Comparison of ENCODE assay signal across 9 mouse cellular contexts in genomic region chr10:81495151-81495550, GRCm38 (mm10). TPM values are rescaled to one million over a fixed set of nuclear protein-coding genes. Genes with fewer than 3 reads are reported as not detected.
DNase-seq lines count a peak whose midpoint lies in the region; ATAC-seq and TF ChIP-seq lines count a peak whose summit lies in the region.
"Had no signal": no experiment of that assay in that cellular context is flagged by ENCODE, and none has a peak within 500 bp of the region (broad histone marks: within the 10 kb centered on the region; RNA-seq: fewer than 3 reads in every experiment).

No protein-coding gene starts in this region.

- no peak for ATAC-seq in heart, embryonic 15.5 days (replicated peaks; ENCODE audit: insufficient number of reproducible peaks, insufficient read depth, low FRiP score, low read depth)
- ATAC-seq in midbrain, embryonic 11.5 days (ENCODE audit: low FRiP score): no peak

- WGBS in heart, embryonic 15.5 days: 74% methylated on average over 6 of the region's 6 CpGs
- 78% methylated on average over 6 of the region's 6 CpGs for WGBS in hindbrain, embryonic 10.5 days
- 81% methylated on average over 6 of the region's 6 CpGs for WGBS in midbrain, embryonic 11.5 days

- no peak for TF ChIP-seq CTCF in MEL (IDR thresholded peaks at IDR 0.05 in 2 of 3, conservative IDR thresholded peaks at IDR 0.05 in 1 of 3; ENCODE audit: control insufficient read depth in 1 of 3, insufficient read depth in 1 of 3, low read depth in 2 of 3, low read length in 3 of 3, poor library complexity in 1 of 3, severe bottlenecking in 1 of 3)

- TF ChIP-seq RAD21 in MEL (IDR thresholded peaks at IDR 0.05; ENCODE audit: low read depth, low read length): no peak

- H3K9ac ChIP-seq in heart, embryonic 15.5 days: peak overlapping the region; percentile 88
- peak overlapping the region; percentile 96 for H3K9ac ChIP-seq in MEL (ENCODE audit: control insufficient read depth, low read depth, low read length, poor library complexity, severe bottlenecking)
- H3K9ac ChIP-seq in midbrain, embryonic 11.5 days (ENCODE audit: low read length): peak overlapping the region; percentile 87

- intact Hi-C loops in heart, postnatal 25 days (cut with DNase I): no loop called here

- peaks cover 19% of the 10 kb centered on the region for H3K4me1 ChIP-seq in heart, embryonic 15.5 days (replicated peaks)
- H3K4me1 ChIP-seq in MEL (ENCODE audit: control insufficient read depth in 1 of 2, insufficient read depth in 2 of 2, low read length in 2 of 2): peaks cover 0 to 28% of the 10 kb centered on the region in 2 experiments; a peak in 3 of 4 replicates
- peaks cover 48% of the 10 kb centered on the region for H3K4me1 ChIP-seq in hindbrain, embryonic 10.5 days (replicated peaks)
- peaks cover 10% of the 10 kb centered on the region for H3K4me1 ChIP-seq in midbrain, embryonic 11.5 days (ENCODE audit: control insufficient read depth, insufficient read depth, low read length)

- H3K4me2 ChIP-seq in heart, embryonic 15.5 days: peak overlapping the region; percentile 91
- peak overlapping the region; percentile 99 for H3K4me2 ChIP-seq in midbrain, embryonic 11.5 days

- peak overlapping the region; percentile 79 for H3K4me3 ChIP-seq in heart, embryonic 15.5 days
- peak overlapping the region; percentile 55 to 76 for H3K4me3 ChIP-seq in MEL (ENCODE audit: control insufficient read depth in 1 of 2, insufficient read depth in 1 of 2, low read depth in 2 of 2, low read length in 2 of 2)
- peak overlapping the region; percentile 84 for H3K4me3 ChIP-seq in hindbrain, embryonic 10.5 days
- peak overlapping the region; percentile 83 for H3K4me3 ChIP-seq in midbrain, embryonic 11.5 days (ENCODE audit: low read depth, low read length)

- H3K27me3 ChIP-seq in heart, embryonic 15.5 days: no peaks in the 10 kb centered on the region
- H3K27me3 ChIP-seq in MEL (ENCODE audit: control insufficient read depth in 1 of 2, insufficient read depth in 2 of 2, low read length in 2 of 2): no peaks in the 10 kb centered on the region
- H3K27me3 ChIP-seq in hindbrain, embryonic 10.5 days (ENCODE audit: insufficient read depth, poor library complexity, severe bottlenecking): no peaks in the 10 kb centered on the region
- no peaks in the 10 kb centered on the region; the same call in 1 of the 2 replicates for H3K27me3 ChIP-seq in midbrain, embryonic 11.5 days (ENCODE audit: control insufficient read depth, insufficient read depth, low read length)
- H3K27me3 ChIP-seq: Patski had no signal

- TF ChIP-seq POLR2A in MEL (IDR thresholded peaks at IDR 0.05; ENCODE audit: control insufficient read depth in 1 of 2, insufficient read depth in 1 of 2, low read depth in 1 of 2, low read length in 2 of 2, poor library complexity in 1 of 2): no peak

- TF ChIP-seq EP300 in MEL (IDR thresholded peaks at IDR 0.05; ENCODE audit: low read depth in 1 of 2, low read length in 2 of 2): no peak

- DNase-seq in heart, postnatal 25 days (ENCODE audit: low spot score): no peak
- DNase-seq in MEL (ENCODE audit: low read depth, low spot score): no peak
- DNase-seq in hindbrain, embryonic 10.5 days (ENCODE audit: low spot score): no peak
- DNase-seq in midbrain, embryonic 11.5 days (ENCODE audit: low spot score, missing footprints): no peak
- DNase-seq in spleen, adult 18-20 months: no peak
- DNase-seq in lung, postnatal 10 days: no peak
- no peak for DNase-seq in kidney, postnatal 14 days

- peaks cover 31% of the 10 kb centered on the region for H3K36me3 ChIP-seq in heart, embryonic 15.5 days
- peaks cover 0 to 14% of the 10 kb centered on the region in 2 experiments; a peak in 3 of 4 replicates for H3K36me3 ChIP-seq in MEL (ENCODE audit: control insufficient read depth in 1 of 2, insufficient read depth in 2 of 2, low read length in 2 of 2)
- peaks cover 41% of the 10 kb centered on the region for H3K36me3 ChIP-seq in hindbrain, embryonic 10.5 days
- H3K36me3 ChIP-seq in midbrain, embryonic 11.5 days (ENCODE audit: control insufficient read depth, insufficient read depth, low read length): peaks cover 22% of the 10 kb centered on the region

- peaks cover 29% of the 10 kb centered on the region for H3K79me2 ChIP-seq in MEL (ENCODE audit: control insufficient read depth, insufficient read depth, low read length, poor library complexity)

- H3K9me3 ChIP-seq in heart, embryonic 15.5 days (replicated peaks): no peaks in the 10 kb centered on the region
- H3K9me3 ChIP-seq in MEL (replicated peaks; ENCODE audit: insufficient read depth, low read length): no peaks in the 10 kb centered on the region
- no peaks in the 10 kb centered on the region for H3K9me3 ChIP-seq in hindbrain, embryonic 10.5 days
- no peaks in the 10 kb centered on the region for H3K9me3 ChIP-seq in midbrain, embryonic 11.5 days (ENCODE audit: control insufficient read depth, low read length)

- H3K27ac ChIP-seq in heart, embryonic 15.5 days: no peak overlapping the region
- H3K27ac ChIP-seq in MEL (ENCODE audit: control insufficient read depth, low read depth, low read length): peak overlapping the region; percentile 54; the same call in 1 of the 2 replicates
- peak overlapping the region; percentile 85 for H3K27ac ChIP-seq in hindbrain, embryonic 10.5 days
- H3K27ac ChIP-seq in midbrain, embryonic 11.5 days (ENCODE audit: low read depth, low read length): no peak overlapping the region

TF ChIP-seq in MEL, 35 proteins besides CTCF, POLR2A, EP300 and RAD21:
- TF ChIP-seq NELFE (IDR thresholded peaks at IDR 0.05; ENCODE audit: low read depth, low read length) (no peak), RCOR1 (IDR thresholded peaks at IDR 0.05; ENCODE audit: low read depth, low read length) (no peak), CHD1 (IDR thresholded peaks at IDR 0.05; ENCODE audit: low read depth, low read length) (0 out of 2 replicates have a peak, but pooled peaks have one; percentile 6)

RNA-seq across cellular contexts. Expression of gene Ncln, which starts 1.0 kb away (rescaled TPM):
- polyA plus RNA-seq in heart, embryonic 15.5 days (2015; fragmentation: Nextera tagmentation; extraction: Ambion mirVana): 43.6 and 63.4 TPM in 2 replicates
- 10 to 100 TPM; 65.3 to 65.6 TPM for total RNA-seq in heart, postnatal 25 days (2021)
- 120 and 136 TPM in 2 replicates for total RNA-seq in MEL (2012; rRNA removed)
- polyA plus RNA-seq in MEL (2012; ENCODE audit: insufficient read depth in 1 of 2, insufficient read length in 2 of 2, low read depth in 1 of 2, low replicate concordance in 2 of 2, missing spikeins in 1 of 2): 100 to 1,000 TPM; 215 to 276 TPM
- 87.4 and 92.6 TPM in 2 replicates for polyA plus RNA-seq in hindbrain, embryonic 10.5 days (2016; fragmentation: Nextera tagmentation; extraction: Ambion mirVana)
- polyA plus RNA-seq in midbrain, embryonic 11.5 days (2014; fragmentation: Nextera tagmentation; extraction: Ambion mirVana): 40.4 and 44.5 TPM in 2 replicates

RNA-seq across cellular contexts. Expression of gene S1pr4, which starts 4.8 kb away (rescaled TPM):
- polyA plus RNA-seq in heart, embryonic 15.5 days (2015; fragmentation: Nextera tagmentation; extraction: Ambion mirVana): 0.47 and 1.5 TPM in 2 replicates
- 1 to 10 TPM; 1.0 to 1.1 TPM for total RNA-seq in heart, postnatal 25 days (2021)
- 1.7 and 2.1 TPM in 2 replicates for total RNA-seq in MEL (2012; rRNA removed)
- 1 to 10 TPM in 1 of 2 experiments, not detected in 1; 1.6 TPM for polyA plus RNA-seq in MEL (2012; ENCODE audit: insufficient read depth in 1 of 2, insufficient read length in 2 of 2, low read depth in 1 of 2, low replicate concordance in 2 of 2, missing spikeins in 1 of 2)
- 0.39 and 0.42 TPM in 2 replicates for polyA plus RNA-seq in hindbrain, embryonic 10.5 days (2016; fragmentation: Nextera tagmentation; extraction: Ambion mirVana)
- 0.37 and 0.43 TPM in 2 replicates for polyA plus RNA-seq in midbrain, embryonic 11.5 days (2014; fragmentation: Nextera tagmentation; extraction: Ambion mirVana)

RNA-seq across cellular contexts. Expression of gene Celf5, which starts 12.6 kb away (rescaled TPM):
- 0.08 and 0.41 TPM in 2 replicates for polyA plus RNA-seq in heart, embryonic 15.5 days (2015; fragmentation: Nextera tagmentation; extraction: Ambion mirVana)
- under 1 TPM; 0.17 to 0.47 TPM for total RNA-seq in heart, postnatal 25 days (2021)
- total RNA-seq in MEL (2012; rRNA removed): 0.03 and 0.08 TPM in 2 replicates
- polyA plus RNA-seq in MEL (2012; ENCODE audit: insufficient read depth in 1 of 2, insufficient read length in 2 of 2, low read depth in 1 of 2, low replicate concordance in 2 of 2, missing spikeins in 1 of 2): under 1 TPM in 1 of 2 experiments, not detected in 1; 0.38 TPM
- polyA plus RNA-seq in hindbrain, embryonic 10.5 days (2016; fragmentation: Nextera tagmentation; extraction: Ambion mirVana): 3.1 and 12.9 TPM in 2 replicates
- polyA plus RNA-seq in midbrain, embryonic 11.5 days (2014; fragmentation: Nextera tagmentation; extraction: Ambion mirVana): 10.0 and 13.1 TPM in 2 replicates

RNA-seq across cellular contexts. Expression of gene Gna15, which starts 28.9 kb away (rescaled TPM):
- 0.64 and 1.6 TPM in 2 replicates for polyA plus RNA-seq in heart, embryonic 15.5 days (2015; fragmentation: Nextera tagmentation; extraction: Ambion mirVana)
- total RNA-seq in heart, postnatal 25 days (2021): 1 to 10 TPM in 1 of 2 experiments, under 1 TPM in 1; 0.81 to 1.0 TPM
- total RNA-seq in MEL (2012; rRNA removed): 28.2 and 33.0 TPM in 2 replicates
- polyA plus RNA-seq in MEL (2012; ENCODE audit: insufficient read depth in 1 of 2, insufficient read length in 2 of 2, low read depth in 1 of 2, low replicate concordance in 2 of 2, missing spikeins in 1 of 2): 100 to 1,000 TPM in 1 of 2 experiments, 10 to 100 TPM in 1; 23.0 to 142 TPM
- 0.63 and 1.6 TPM in 2 replicates for polyA plus RNA-seq in hindbrain, embryonic 10.5 days (2016; fragmentation: Nextera tagmentation; extraction: Ambion mirVana)
- polyA plus RNA-seq in midbrain, embryonic 11.5 days (2014; fragmentation: Nextera tagmentation; extraction: Ambion mirVana): 1.1 and 1.4 TPM in 2 replicates
- polyA plus RNA-seq: Patski had no signal

RNA-seq across cellular contexts. Expression of gene Nfic, which starts 39.7 kb away (rescaled TPM):
- 60.9 and 71.2 TPM in 2 replicates for polyA plus RNA-seq in heart, embryonic 15.5 days (2015; fragmentation: Nextera tagmentation; extraction: Ambion mirVana)
- total RNA-seq in heart, postnatal 25 days (2021): 100 to 1,000 TPM; 110 to 130 TPM
- 2.0 and 3.6 TPM in 2 replicates for total RNA-seq in MEL (2012; rRNA removed)
- 1 to 10 TPM in 1 of 2 experiments, not detected in 1; 9.7 TPM for polyA plus RNA-seq in MEL (2012; ENCODE audit: insufficient read depth in 1 of 2, insufficient read length in 2 of 2, low read depth in 1 of 2, low replicate concordance in 2 of 2, missing spikeins in 1 of 2)
- polyA plus RNA-seq in hindbrain, embryonic 10.5 days (2016; fragmentation: Nextera tagmentation; extraction: Ambion mirVana): 10.5 and 16.0 TPM in 2 replicates
- polyA plus RNA-seq in midbrain, embryonic 11.5 days (2014; fragmentation: Nextera tagmentation; extraction: Ambion mirVana): 6.6 and 6.9 TPM in 2 replicates

Comparison
In these comparisons a context has a peak if more than half of its experiments do, and no peak if none do; other contexts are left out.
1. H3K27ac ChIP-seq: peak in MEL (single experiment) and hindbrain, embryonic 10.5 days (single experiment); none in heart, embryonic 15.5 days (single experiment) and midbrain, embryonic 11.5 days (single experiment).
2. Peak in every context shown above with its lines, with median percentiles within 50 percentile points of each other: H3K4me3 ChIP-seq and H3K9ac ChIP-seq.